Mouse (Mus musculus) liver, embryonic 14 days (tissue): ENCODE results near the gene B3gnt7. TPM values are rescaled to one million over a fixed set of nuclear protein-coding genes. Genes with fewer than 3 reads are reported as not detected.

Experiments
- polyA plus RNA-seq: library from polyadenylated mRNA; depleted of rRNA; stranded (reverse); fragments of >200 nt; gene quantifications from 2 replicates; pipeline ENCODE4 v1.2.3, GENCODE M21; 2012; rRNA removed

Gene B3gnt7
- polyA plus RNA-seq, result 0.94 and 1.0 TPM in 2 replicates

GRCm38 (mm10) chr1:86302532-86302931 lies at the start of gene B3gnt7:
B3gnt7 (plus strand) TSS chr1:86302832.

Other genes with a start within 250 kb of the B3gnt7 start
- 52.4 and 59.2 TPM in 2 replicates for gene Psmd1, start 238.4 kb upstream of the B3gnt7 start, polyA plus RNA-seq
- 0.05 TPM in 1 of 2 replicates, not detected in the other for gene Htr2b, start 190.9 kb upstream of the B3gnt7 start, polyA plus RNA-seq
- 0.35 TPM in 2 replicates for gene Gm21972, start 169.2 kb upstream of the B3gnt7 start, polyA plus RNA-seq
- gene Armc9, start 148.1 kb upstream of the B3gnt7 start, polyA plus RNA-seq, result 6.0 and 6.7 TPM in 2 replicates
- gene Ncl, start 56.6 kb downstream of the B3gnt7 start, polyA plus RNA-seq, result 249 and 342 TPM in 2 replicates
- not detected in 2 replicates for gene Nmur1, start 123.4 kb downstream of the B3gnt7 start, polyA plus RNA-seq
- gene Tex44, start 123.5 kb downstream of the B3gnt7 start, polyA plus RNA-seq, result not detected in 2 replicates
- gene Ptma, start 223.9 kb downstream of the B3gnt7 start, polyA plus RNA-seq, result 1,485 and 1,883 TPM in 2 replicates